Mouse (Mus musculus): Measurements from ENCODE around the gene A4galt.

Gene A4galt

DNA sequence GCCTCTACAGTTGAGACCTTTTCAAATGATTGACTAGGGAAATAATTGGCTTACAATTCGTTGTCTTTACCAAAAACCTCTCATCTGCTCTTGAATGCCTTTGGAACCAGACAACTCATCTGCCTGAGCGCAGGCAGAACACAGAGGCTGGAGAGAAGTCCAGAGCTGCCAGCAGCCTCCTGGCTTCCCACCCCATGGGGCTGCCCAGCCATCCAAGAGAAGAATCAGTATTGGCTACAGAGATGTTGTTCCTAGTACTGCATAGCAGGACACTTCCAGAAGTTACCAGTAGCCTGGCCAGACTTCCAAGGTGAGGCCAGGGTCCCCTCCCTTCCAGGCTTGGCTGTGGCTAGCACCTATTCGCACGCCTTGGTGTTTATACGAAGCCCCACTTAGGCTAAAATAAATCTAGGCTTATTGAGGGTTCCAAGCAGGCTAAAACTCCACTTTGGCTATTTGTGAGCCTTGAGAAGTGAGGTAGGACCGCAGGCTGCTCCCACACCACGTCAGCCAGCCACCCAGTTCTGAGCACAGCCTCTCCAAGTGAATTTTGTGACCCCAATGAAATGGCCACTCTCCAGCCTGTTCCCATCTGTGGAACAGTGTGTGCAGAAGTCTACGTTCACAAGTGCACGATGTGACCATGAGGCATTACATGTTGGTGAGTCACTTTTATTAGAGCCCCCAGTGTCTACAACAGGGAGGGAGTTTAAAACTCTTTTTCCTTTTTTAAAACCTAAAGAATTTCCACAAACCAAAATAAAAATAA lies 25.3 kb downstream of the A4galt start:
- DNase-seq (ENCODE audit: low read depth, low spot score): no peak

DNA sequence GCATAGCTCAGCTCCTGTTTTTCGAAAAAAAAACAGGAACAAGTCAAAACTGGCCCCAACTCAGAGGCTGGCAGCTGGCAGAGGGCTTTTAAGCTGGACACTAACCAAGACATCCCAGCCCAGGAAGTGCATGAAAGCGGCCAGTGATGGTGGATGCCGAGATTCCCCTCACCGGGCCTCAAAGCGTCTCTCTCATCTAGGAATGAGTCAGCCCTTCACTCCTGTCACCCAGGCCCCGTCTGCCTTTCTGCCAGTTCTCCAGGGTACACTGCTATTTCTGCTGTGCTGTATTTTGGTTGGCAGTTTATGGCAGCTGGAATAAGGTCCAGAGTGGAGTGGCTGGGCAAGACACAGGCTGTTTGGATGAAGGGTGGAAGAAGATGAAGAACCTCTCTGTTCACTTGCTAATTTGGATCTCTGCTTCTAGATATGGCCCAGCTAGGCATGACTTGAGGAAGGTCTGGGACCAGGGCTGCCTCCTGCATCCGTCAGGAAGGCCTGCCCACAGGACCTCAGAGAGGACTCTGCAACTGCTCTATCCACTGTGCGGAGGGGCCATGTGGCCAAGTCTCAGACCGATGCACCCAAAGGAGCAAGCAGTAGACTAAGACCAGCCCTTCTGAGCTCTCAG lies 27.3 kb downstream of the A4galt start:
- DNase-seq (ENCODE audit: low read depth, low spot score): peak; percentile 59

DNA sequence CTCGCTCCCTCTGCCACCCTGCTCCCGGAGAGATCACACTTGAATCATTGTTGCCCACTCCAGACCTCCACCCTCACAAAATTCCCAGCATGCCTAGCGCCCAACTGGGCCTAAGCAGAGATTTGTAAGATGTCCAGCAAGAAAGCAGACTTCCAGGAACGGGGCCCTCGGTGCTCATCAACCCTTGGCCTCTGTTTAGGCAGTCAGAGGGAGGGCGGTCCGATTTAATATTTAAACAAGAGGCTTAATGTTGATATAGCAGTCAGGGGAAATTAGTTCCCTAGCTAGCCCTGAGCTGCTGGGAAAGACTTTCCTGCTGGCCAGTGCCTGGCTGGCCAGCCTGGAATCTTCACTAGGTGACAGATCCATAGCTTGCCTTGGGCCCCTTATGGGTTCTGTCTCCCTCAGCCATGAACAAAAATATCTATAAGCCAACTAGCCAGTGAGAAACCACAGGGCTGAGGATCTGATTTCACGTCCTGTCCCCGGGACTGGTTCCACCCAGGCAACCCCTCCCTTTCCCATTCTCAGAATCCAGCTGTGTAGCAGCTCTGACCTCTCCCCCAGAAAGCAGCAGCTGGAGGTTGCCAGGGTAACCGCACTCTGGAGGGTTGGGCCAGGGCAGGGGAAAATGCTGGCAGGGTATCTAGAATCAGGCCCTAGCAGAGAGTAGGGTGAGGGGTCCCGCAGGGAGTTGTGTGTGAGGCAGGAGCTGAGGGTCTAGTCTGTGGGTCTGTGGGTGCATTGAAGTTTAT lies 28.2 kb downstream of the A4galt start:
- peak; percentile 44 for DNase-seq (ENCODE audit: low read depth, low spot score)

DNA sequence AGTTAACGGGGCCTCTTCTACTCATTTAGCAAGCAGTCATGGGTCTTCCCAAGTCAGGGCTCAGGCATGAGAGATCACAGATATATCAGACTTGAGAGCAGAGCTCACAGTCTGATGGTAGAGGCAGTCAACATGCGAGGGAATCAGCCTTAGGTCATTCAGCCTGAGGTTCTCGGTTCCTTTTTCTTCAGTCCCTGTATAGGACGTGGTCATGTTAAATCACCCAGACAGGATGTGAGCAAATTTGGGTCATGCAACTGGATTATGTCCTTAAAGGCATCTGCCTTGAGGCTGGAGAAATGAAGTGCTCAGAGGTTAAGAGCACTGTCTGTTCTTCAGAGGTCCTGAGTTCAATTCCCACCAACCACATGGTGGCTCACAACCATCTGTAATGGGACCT lies 29.9 kb downstream of the A4galt start:
- DNase-seq (ENCODE audit: low read depth, low spot score): no peak

DNA sequence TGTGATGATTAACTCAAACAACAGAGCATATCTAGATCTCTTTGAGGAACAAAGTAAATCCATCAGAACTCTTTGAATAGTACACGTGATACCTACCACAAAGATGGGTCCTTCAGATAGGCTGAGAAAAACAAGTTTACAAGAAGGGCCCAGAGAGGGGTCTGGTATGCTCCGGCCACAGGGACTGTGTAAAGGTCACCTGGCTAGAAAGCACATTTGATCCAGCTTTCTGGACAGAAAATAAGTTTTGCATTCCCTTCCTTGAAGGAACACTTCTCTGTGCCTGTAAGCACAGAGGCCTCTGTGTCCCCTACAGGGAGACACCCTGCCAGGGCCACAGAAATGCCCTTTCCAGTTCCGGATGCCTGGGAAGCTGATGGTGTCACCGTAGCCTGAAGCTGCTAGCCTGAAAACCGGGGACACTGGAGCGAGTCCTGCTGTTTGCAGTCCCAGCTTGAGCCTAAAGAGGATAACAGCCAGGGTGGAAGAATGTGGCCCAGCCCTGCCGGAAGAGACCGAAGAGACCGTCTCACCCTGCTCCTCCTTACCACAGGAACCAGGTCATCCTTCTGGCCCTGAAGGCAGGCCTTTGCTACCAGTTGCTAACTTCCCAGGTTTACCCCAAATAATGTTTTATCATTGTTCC lies 31.1 kb downstream of the A4galt start:
- no peak for DNase-seq (ENCODE audit: low read depth, low spot score)

DNA sequence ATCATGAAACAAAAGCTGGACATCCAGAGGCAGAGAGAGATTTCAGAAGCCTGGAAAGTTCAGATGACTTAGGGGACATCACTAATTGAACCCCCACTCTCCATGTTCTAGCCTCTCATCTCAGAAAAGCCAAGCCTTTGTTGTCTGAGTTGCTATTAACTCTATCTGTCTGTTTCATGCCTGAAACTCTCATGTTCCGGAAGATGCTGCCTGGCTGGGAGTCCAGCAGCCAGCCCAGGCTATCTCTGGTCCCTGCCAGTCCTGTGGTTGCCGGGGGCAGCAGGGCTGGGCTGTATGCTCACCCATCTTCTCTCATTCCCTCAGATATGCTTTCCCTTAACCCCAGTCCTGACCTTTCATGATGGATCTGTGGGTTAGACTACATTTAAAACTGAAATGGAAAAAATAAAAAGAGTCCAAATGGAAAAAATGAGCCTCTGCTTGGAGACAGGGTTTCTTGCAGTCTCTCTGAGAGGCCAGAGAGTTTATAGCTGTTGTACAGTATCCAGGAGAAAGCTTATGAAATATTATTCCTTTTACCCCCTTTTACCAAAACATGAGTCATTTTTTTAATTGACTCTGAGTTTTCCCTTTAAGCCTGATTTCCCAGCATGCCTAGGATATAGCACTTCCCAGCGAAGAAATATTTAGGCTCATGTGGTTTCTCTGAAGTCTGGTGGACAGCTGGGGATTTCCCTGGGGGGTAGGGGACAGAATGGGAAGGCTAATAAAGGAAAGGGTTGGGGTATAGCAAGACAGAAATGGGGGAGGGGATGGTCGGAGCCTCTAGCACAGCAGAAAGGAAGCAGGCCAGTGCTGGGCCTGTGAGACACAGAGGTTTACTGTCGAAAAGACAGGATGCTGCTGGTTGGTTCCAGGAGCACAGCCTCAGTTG lies 36.0 kb downstream of the A4galt start:
- DNase-seq (ENCODE audit: low read depth, low spot score): peak; percentile 20

DNA sequence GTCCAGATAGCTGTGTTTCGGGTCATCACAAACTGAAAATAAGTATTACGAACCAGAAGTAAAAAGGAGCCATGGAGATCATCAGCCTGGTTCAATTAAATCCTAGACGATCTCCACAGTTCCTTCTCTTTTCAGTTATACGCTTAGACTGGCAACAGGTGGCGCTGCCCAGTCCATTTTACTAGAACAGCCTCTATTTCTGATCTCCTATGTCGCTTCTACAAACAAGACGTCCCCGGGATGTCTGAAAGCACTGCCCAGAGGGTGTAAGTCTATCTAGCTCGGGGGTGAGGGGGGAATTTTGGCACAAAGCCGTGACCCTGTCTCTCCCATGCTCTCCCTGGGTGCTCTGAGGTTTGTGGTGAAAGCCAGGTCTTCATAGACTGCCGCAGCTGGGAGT lies 41.3 kb downstream of the A4galt start:
- DNase-seq (ENCODE audit: low read depth, low spot score): peak; percentile 67

DNA sequence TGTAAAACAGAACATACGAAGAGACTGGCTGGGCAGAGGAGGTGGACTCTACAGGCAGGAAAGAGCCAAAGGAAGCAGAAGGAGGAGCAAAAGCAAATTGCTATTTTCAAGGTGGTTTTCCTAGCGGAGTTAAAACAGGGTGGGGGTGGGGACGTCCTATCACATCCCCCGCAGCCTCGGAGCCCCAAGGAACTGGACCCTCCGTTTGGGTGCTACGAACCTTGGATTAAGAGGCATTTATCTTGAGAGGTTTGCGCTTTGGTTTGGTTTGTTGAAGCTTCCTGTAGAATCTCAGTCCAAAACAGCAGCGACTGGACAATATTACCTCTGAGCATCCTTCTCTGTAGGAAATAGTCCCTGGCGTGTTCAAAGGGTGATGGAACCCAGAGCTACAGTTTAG lies 41.9 kb downstream of the A4galt start:
- DNase-seq (ENCODE audit: low read depth, low spot score): peak; percentile 22

DNA sequence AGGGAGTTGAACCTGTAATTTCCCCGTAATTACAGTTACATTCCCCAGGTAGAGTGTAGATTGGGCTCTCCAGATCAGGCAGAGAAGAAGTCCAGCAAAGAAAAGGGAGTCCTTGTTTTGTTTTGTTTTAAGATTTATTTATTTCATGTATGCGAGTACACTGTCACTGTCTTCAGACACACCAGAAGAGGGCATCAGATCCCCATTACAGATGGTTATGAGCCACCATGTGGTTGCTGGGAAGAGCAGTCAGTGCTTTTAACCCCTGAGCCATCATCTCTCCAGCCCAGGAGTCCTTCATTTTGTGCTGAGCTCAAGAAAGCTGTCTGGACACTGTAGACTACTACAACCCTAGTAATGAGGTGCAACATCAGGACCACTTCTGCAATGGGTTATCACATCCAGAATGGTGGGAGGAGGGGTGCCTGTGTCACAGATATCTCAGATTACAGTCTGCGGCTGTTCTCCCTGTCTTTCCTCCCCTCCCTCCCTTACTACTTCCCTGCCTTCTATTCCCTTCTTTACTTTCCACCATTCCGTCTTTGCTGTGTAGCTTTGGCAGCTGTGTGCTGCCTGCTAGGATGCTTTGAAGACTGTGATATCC lies 42.4 kb downstream of the A4galt start:
- DNase-seq (ENCODE audit: low read depth, low spot score): no peak

DNA sequence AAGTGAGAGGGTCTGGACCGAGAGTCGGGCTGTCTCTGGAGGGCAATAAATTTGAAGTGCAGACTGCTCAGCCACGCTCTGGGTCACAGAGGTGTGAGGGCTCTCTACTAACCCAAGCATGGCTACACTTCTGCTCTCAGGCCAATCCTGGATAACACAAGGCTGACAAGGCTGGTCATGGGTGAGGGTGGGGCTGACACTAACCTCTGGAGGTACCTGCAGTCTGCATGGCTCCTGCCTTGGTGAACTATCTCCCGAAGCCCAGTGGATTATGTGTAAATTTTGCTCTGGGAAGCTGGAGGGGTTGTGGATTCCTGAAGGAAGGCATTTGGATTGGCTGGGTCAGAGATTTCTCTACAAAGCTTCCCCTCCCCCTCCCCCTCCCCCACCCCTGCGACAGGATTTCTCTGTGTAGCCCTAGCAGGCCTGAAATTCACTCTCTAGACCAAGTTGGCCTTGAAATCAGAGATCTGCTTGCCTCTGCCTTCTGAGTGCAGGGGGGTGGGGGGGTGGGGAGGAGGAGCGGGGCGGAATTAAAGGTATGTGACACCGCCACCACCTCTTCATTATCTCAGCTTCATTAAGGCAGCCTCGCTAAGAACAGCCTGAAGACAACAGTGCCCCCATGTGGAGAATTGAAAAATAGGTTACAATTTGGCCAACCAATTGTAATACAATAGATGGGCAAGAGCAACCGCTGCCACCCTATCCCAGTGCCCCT lies 46.7 kb downstream of the A4galt start:
- peak; percentile 77 for DNase-seq (ENCODE audit: low read depth, low spot score)

DNA sequence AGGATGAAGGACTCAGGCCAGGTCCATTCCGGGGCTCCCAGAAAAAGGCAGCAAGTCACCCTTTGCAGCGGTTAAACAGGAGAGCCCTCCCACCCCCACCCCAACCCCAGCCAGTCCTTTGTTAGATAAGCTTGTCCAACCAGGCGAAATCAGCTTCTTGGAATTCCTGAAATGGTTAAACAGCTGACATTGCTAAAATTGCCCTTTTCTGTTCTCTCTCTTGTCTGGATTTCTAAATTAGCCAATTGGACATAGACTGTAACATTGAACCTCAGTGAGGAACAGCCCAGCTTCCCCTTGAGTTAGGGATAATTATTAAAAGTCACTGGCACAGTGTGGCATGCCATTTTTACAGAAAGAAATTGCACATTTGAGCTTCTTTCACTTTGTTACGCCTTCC lies 49.2 kb downstream of the A4galt start:
- DNase-seq (ENCODE audit: low read depth, low spot score): no peak

DNA sequence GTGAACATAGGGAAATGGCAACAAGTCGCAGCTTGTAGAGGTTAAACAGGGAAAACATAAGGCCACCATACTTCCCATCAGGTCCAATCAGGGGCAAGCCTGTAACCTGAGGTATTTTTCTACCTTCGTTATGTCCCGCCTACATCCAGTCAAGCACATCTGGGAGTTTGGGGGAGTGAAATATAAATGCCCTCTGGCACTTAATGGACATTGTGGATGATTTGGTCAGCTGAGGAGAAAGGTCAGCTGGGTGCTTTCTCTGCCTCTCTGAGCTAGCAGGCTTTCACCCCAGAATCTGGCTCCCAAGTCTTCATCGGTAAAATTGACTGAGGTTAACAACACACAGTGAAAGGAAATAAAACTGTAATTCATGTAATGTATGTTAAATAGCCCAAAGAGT lies 58.2 kb downstream of the A4galt start:
- no peak for DNase-seq (ENCODE audit: low read depth, low spot score)

DNA sequence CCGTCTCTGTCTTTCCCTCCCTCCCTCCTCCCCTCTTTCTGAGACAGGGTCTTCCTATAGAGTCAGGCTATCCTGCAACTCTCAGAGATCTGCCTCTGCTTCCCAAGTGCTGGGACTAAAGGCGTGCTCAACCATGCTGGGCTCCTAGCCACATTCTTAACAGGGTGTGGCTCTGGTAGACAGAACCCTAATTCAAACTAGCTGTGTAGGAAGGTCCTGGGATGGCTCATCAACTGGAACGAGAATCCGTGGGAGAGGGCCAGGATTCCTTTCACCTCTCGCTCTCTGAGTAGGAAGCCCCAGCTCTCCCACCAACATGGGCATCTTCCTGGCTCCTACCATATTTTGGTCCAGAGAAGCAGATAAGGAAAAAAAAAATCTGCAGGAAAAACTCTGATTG lies 69.2 kb downstream of the A4galt start:
- no peak for DNase-seq (ENCODE audit: low read depth, low spot score)

DNA sequence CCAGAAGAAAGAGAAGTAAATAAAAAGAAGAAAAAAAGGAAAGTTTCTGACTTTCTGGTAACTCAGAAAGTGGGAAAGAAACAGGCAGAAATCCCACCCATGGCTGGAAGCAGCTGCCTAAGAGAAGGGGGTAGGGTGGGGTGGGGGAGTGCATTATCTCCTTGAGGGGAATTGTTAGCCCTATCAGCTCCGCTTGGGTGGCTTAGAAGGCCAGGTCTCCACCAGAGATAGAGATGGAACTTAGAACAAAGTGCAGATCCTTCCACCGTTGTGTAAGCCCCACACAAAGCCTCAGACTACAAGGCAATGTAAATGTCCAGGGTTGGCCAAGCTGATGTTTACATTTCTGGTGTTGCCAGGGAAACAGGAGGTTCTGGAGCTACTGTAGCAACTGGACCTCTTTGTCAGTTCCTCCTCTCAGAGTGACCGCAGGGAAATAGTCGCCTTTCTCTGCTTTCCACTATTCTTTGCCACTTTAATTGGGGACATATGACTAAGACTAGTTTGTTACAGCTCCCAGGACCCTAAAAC lies 69.7 kb downstream of the A4galt start:
- DNase-seq (ENCODE audit: low read depth, low spot score): no peak

DNA sequence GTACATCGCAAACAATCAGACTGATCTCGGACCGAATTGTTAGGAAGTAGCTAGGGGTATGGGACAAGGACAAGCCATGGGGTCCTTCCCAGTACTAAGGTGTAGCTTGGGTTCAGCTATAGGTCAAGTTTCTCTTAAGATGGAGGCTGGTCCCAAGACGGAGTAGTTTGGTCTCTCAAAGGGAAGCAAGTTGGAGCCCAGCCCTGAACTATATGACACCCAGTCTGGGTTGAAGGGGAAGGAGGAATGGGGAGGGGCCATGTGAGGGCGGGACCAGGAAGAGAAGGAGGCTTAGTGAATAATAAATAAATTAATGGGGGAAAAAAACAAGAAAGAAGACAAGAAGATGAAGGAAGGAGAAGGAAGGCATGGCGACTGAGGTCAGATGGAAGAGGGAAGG lies 71.6 kb downstream of the A4galt start:
- DNase-seq (ENCODE audit: low read depth, low spot score): no peak
